Mouse (Mus musculus) ES-Bruce4 (cell line): ENCODE measurements around the gene Wdr34.

Source experiments
- EP300 ChIP-seq: IDR thresholded peaks from 2 replicates; pipeline ENCODE4 v1.6.1; 2011; ENCODE audit warnings: low read depth, low read length; ENCODE audit not compliant: insufficient read depth
- POLR2A ChIP-seq: IDR thresholded peaks from one replicate; pipeline ENCODE4 v1.8.1; 2011; ENCODE audit warnings: low read length; ENCODE audit not compliant: insufficient read depth

DNA sequence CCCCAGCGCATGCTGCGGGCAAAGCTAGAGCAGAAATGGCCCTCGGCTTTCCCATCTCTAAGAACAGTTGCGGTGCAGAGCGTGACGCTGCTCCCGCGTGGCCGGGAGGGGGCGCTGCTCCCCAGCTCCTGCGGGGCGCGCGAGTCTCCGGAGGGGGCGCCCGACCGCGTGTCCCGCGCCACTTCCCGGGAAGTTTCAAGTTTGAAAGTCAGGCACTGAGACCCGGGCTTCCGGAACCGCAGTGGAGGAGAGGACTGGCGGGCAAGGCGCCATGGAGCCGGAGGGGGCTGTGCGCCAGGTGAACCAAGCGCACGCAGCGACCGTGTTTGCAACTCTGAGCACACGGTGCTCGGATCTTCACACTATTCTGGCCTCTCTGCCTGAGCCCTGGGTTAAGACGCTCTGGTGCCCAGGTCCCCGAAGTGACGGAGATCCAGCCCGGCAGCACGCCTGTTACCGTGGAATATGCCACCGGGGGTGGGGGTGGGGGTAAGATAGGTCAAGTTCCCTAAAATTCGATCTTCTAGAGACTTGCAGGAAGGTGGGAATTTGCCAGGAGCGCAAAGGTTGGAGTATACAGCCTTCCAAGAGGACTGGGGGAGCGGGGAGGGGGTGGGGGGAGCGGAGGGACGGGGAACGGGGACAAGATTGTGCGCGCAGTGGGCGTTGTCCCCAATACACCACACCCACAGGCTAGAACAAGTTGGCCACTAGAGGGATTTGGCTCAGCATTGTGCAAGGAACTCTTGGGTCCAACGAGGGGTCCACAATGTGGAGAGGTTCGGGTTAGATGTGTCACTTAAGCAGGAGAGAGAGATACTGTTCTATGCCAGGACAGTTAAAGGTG, 29.0 kb upstream of the Wdr34 start, which contains the start of gene Pkn3:
- TF ChIP-seq EP300 (no peak), POLR2A (no peak)
